Mouse (Mus musculus) liver, adult 2 months (tissue): ENCODE measurements around the gene Klrg1.

Experiments used
- CTCF ChIP-seq: fragments of 200-500 bp; IDR thresholded peaks from 2 replicates; pipeline ENCODE4 v1.5.1; 2011; ENCODE audit warnings: low read depth, low read length, control low read depth
- POLR2A ChIP-seq: fragments of 200-500 bp; IDR thresholded peaks from 2 replicates; pipeline ENCODE4 v1.6.1; 2011; ENCODE audit warnings: low read length, control low read depth; ENCODE audit not compliant: insufficient read depth; ENCODE audit errors: extremely low read depth

- TF ChIP-seq CTCF (no peak), POLR2A (no peak)
These were observed 14.9 kb upstream of the Klrg1 start for GRCm38 (mm10) chr6:122297279-122298222.
